Mouse (Mus musculus): ENCODE data around the gene Sema7a. TPM values are rescaled to one million over a fixed set of nuclear protein-coding genes. Genes with fewer than 3 reads are reported as not detected.

Sema7a gene
- polyA plus RNA-seq, 1 experiment = 147 TPM

DNA sequence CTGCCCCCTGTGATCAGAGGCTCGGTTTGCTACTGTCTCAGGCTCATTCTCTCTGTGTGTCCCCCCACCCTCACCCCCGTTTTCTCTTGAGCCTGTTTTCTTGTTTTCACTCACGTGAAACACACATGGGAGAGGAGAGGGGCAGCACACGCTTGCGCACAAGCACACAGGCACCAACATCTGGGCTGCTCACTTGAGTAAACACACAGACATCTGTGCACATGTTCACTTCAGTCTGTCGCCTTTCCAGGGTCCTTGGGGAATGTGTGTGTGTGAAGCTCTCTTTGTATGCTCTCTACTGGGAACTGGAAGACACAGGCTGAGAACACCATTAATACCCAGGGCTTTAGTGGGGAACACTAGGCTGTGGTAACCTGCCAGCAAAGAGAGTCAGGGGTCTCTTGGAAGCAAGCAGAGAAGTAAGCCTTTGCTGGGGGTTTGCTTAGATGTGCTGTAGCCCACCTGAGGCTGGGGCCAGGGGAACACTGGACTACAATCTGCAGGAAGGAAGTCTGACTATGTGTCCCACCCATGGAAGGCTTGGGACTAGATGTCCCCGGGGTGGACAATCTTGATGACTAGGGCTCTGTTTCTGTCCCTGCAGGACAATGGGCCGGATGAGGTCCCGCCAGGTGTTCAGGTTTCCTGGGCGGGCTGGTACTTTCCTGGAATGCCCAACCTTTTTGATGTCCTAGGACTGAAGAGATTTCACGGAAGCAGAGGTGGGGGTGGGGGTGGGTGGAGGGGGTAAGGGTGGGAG, 30.0 kb downstream of the Sema7a start:
- TF ChIP-seq POLR2A (IDR thresholded peaks at IDR 0.05; ENCODE audit: extremely low read depth, insufficient read depth, low read length) (no peak), CTCF (IDR thresholded peaks at IDR 0.05; ENCODE audit: extremely low read depth, insufficient read depth, low read length) (no peak)
- no peak overlapping the region for H3K27ac ChIP-seq (ENCODE audit: insufficient read depth, low read length)
- H3K4me1 ChIP-seq (ENCODE audit: control insufficient read depth, insufficient read depth, low read length) = peaks cover 12% of the 10 kb centered on the region; the same call in 1 of the 2 replicates
- no peak overlapping the region for H3K4me3 ChIP-seq (ENCODE audit: insufficient read depth, low read length)

DNA sequence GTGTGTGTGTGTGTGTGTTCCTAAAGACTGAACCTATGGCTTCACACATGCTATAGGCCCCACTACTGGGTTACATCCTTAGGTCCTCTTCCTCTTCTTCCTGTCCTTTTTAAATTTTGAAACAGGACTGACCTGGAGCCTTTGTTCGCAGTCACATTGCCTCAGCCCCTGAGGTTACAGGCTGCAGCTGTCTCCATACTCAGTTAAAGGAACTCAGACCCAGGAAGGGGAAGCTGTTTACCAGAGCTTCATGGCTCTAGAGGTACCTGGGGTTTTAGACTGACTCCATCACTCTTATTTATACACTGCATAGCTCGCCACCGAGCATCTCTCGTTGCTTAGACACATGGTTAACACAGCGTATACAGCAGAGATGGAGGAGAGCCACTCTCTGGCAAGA, 31.5 kb downstream of the Sema7a start:
- H3K27ac ChIP-seq (ENCODE audit: insufficient read depth, low read length) = no peak overlapping the region; the same call in 1 of the 2 replicates
- peaks cover 8% of the 10 kb centered on the region; the same call in 1 of the 2 replicates for H3K4me1 ChIP-seq (ENCODE audit: control insufficient read depth, insufficient read depth, low read length)
- TF ChIP-seq CTCF (IDR thresholded peaks at IDR 0.05; ENCODE audit: extremely low read depth, insufficient read depth, low read length) (no peak), POLR2A (IDR thresholded peaks at IDR 0.05; ENCODE audit: extremely low read depth, insufficient read depth, low read length) (no peak)
- no peak overlapping the region for H3K4me3 ChIP-seq (ENCODE audit: insufficient read depth, low read length)

GRCm38 (mm10) chr9:57972141-57972591, 32.3 kb downstream of the Sema7a start:
- TF ChIP-seq POLR2A (IDR thresholded peaks at IDR 0.05; ENCODE audit: extremely low read depth, insufficient read depth, low read length) (no peak), CTCF (IDR thresholded peaks at IDR 0.05; ENCODE audit: extremely low read depth, insufficient read depth, low read length) (no peak)
- Histone ChIP-seq H3K27ac (ENCODE audit: insufficient read depth, low read length) (peak overlapping the region; percentile 42; the same call in 1 of the 2 replicates), H3K4me1 (ENCODE audit: control insufficient read depth, insufficient read depth, low read length) (peaks cover 6% of the 10 kb centered on the region; the same call in 1 of the 2 replicates), H3K4me3 (ENCODE audit: insufficient read depth, low read length) (no peak overlapping the region)

DNA sequence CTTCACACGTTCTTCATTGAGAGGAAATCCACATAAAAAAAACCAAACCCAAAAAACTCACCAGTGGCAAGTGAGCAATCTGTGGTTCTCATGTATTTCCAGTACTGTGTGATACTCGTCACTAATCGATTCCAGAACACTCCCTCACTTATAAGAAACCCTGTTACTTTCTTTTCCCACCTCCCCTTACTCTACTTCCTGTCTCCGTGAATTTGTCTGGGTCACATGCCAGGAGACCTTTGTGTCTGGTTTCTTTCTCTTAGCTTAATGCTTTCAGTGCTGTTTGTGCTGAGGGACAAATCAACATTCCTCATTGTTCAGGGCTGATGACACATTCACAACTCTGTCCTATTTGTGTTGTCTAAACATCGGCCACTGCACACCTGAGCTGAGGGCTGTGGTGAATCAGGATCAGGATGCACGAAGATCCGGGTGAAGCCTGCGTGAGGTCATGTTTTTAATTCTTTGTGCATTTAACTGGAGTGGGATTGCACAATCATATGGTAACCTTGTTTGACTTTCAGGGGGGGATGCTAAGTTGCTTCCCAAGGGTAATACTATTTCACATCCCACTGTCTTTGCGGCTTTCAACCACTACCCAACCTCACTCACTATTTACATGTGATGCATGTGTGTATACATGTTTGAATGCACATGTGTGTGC, 33.0 kb downstream of the Sema7a start:
- H3K4me1 ChIP-seq (ENCODE audit: control insufficient read depth, insufficient read depth, low read length) = peaks cover under 1% of the 10 kb centered on the region; the same call in 1 of the 2 replicates
- no peak for TF ChIP-seq CTCF (IDR thresholded peaks at IDR 0.05; ENCODE audit: extremely low read depth, insufficient read depth, low read length)
- no peak for TF ChIP-seq POLR2A (IDR thresholded peaks at IDR 0.05; ENCODE audit: extremely low read depth, insufficient read depth, low read length)
- H3K27ac ChIP-seq (ENCODE audit: insufficient read depth, low read length) = peak overlapping the region; percentile 42; the same call in 1 of the 2 replicates
- no peak overlapping the region for H3K4me3 ChIP-seq (ENCODE audit: insufficient read depth, low read length)

GRCm38 (mm10) chr9:57973440-57974066, 33.6 kb downstream of the Sema7a start:
- TF ChIP-seq CTCF (IDR thresholded peaks at IDR 0.05; ENCODE audit: extremely low read depth, insufficient read depth, low read length) = no peak
- TF ChIP-seq POLR2A (IDR thresholded peaks at IDR 0.05; ENCODE audit: extremely low read depth, insufficient read depth, low read length) = no peak
- H3K4me3 ChIP-seq (ENCODE audit: insufficient read depth, low read length) = no peak overlapping the region
- no peaks in the 10 kb centered on the region for H3K4me1 ChIP-seq (ENCODE audit: control insufficient read depth, insufficient read depth, low read length)
- no peak overlapping the region for H3K27ac ChIP-seq (ENCODE audit: insufficient read depth, low read length)

DNA sequence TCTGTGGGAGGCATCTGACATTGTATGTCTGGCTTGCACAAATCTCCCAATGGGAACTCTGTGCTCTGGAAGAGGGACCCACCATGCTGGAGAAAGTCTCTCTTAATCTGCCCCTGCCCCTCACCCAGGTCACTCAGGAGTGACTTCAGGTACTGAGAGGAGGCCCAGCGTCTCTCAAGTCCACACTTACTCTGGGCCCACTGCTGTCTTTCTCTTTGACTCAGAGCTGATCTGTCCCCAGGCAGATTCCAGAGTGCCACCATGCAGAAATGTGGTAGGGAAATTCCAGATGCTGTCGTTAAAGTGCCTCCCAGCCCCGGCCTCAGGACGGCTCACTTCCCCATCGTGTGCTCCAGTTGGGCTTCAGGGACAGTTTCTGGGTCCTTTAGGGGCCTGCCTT, 34.3 kb downstream of the Sema7a start:
- Histone ChIP-seq H3K4me3 (ENCODE audit: insufficient read depth, low read length) (no peak overlapping the region), H3K27ac (ENCODE audit: insufficient read depth, low read length) (no peak overlapping the region), H3K4me1 (ENCODE audit: control insufficient read depth, insufficient read depth, low read length) (no peaks in the 10 kb centered on the region)
- TF ChIP-seq CTCF (IDR thresholded peaks at IDR 0.05; ENCODE audit: extremely low read depth, insufficient read depth, low read length) (no peak), POLR2A (IDR thresholded peaks at IDR 0.05; ENCODE audit: extremely low read depth, insufficient read depth, low read length) (no peak)

GRCm38 (mm10) chr9:57975200-57975821, 35.4 kb downstream of the Sema7a start:
- Histone ChIP-seq H3K4me3 (ENCODE audit: insufficient read depth, low read length) (no peak overlapping the region), H3K4me1 (ENCODE audit: control insufficient read depth, insufficient read depth, low read length) (no peaks in the 10 kb centered on the region), H3K27ac (ENCODE audit: insufficient read depth, low read length) (no peak overlapping the region)
- TF ChIP-seq CTCF (IDR thresholded peaks at IDR 0.05; ENCODE audit: extremely low read depth, insufficient read depth, low read length) (no peak), POLR2A (IDR thresholded peaks at IDR 0.05; ENCODE audit: extremely low read depth, insufficient read depth, low read length) (no peak)

- no peaks in the 10 kb centered on the region for H3K4me1 ChIP-seq (ENCODE audit: control insufficient read depth, insufficient read depth, low read length)
- H3K4me3 ChIP-seq (ENCODE audit: insufficient read depth, low read length) = no peak overlapping the region
- H3K27ac ChIP-seq (ENCODE audit: insufficient read depth, low read length) = no peak overlapping the region
- TF ChIP-seq POLR2A (IDR thresholded peaks at IDR 0.05; ENCODE audit: extremely low read depth, insufficient read depth, low read length) (no peak), CTCF (IDR thresholded peaks at IDR 0.05; ENCODE audit: extremely low read depth, insufficient read depth, low read length) (no peak)
These were observed 38.1 kb downstream of the Sema7a start for GRCm38 (mm10) chr9:57978025-57978424.

DNA sequence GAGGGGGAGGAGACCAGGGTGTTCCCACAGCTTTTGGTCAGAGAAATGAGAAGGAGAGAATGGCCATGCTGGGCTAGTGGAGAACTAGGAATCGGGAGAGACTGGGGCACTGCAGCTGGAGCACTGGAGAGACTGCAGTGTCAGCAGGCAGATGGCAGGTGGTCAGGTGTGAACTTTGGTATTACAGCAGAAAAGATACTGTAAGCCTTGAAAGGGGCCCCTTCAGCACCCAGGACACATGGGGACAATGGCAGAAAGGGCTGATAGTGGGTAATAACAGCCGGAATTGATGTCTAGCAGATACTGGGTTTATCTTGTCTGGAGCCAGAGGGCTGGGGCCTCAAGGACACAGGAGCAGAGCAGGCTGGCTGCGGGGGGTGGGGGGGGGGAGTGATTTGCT, 38.9 kb downstream of the Sema7a start:
- TF ChIP-seq CTCF (IDR thresholded peaks at IDR 0.05; ENCODE audit: extremely low read depth, insufficient read depth, low read length) = no peak
- no peak for TF ChIP-seq POLR2A (IDR thresholded peaks at IDR 0.05; ENCODE audit: extremely low read depth, insufficient read depth, low read length)
- Histone ChIP-seq H3K27ac (ENCODE audit: insufficient read depth, low read length) (no peak overlapping the region), H3K4me3 (ENCODE audit: insufficient read depth, low read length) (no peak overlapping the region), H3K4me1 (ENCODE audit: control insufficient read depth, insufficient read depth, low read length) (no peaks in the 10 kb centered on the region)
